In genomic region chr8:122354157-122354556, GRCm38 (mm10) we compare ENCODE assay signal across 23 mouse cellular contexts. TPM values are rescaled to one million over a fixed set of nuclear protein-coding genes. Genes with fewer than 3 reads are reported as not detected.
A peak's percentile ranks its signal among the peaks of the same experiment; 100 is the strongest.
DNase-seq lines count a peak whose midpoint lies in the region; ATAC-seq and TF ChIP-seq lines count a peak whose summit lies in the region.
"Had no signal": no experiment of that assay in that cellular context is flagged by ENCODE, and none has a peak within 500 bp of the region (broad histone marks: within the 10 kb centered on the region; RNA-seq: fewer than 3 reads in every experiment).

No protein-coding gene starts in this region.

- H3K27me3 ChIP-seq in limb, embryonic 15.5 days: peaks cover 28% of the 10 kb centered on the region; the same call in 1 of the 2 replicates

- no peak for TF ChIP-seq CTCF in left cerebral cortex, adult 2 months (IDR thresholded peaks at IDR 0.05)
- no peak for TF ChIP-seq CTCF in lung, adult 2 months (IDR thresholded peaks at IDR 0.05; ENCODE audit: insufficient read depth, low read length)

- DNase-seq in kidney, postnatal 14 days: peak; percentile 58
- no peak for DNase-seq in kidney, adult 8-10 months
- DNase-seq in left cerebral cortex, adult 2 months (ENCODE audit: extremely low spot score in 1 of 2, low spot score in 2 of 2): no peak
- DNase-seq in left cerebral cortex, adult 9 months (ENCODE audit: low spot score in 2 of 2): no peak
- DNase-seq in lung, postnatal 10 days: peak; percentile 64
- DNase-seq in lung, adult 2 months: no peak
- DNase-seq in layer of hippocampus, postnatal 10 days (ENCODE audit: low spot score in 2 of 2): no peak
- DNase-seq: adrenal gland, adult 2 months; adrenal gland, postnatal 25 days; cerebellum, adult 18-20 months; cerebellum, adult 9-11 months; cerebellum, postnatal 36 days; gastrocnemius, postnatal 36 days; heart, adult 11 months; heart, postnatal 14 days had no signal

- no peaks in the 10 kb centered on the region for H3K36me3 ChIP-seq in limb, embryonic 15.5 days
- H3K36me3 ChIP-seq: forebrain, embryonic 15.5 days; heart, embryonic 10.5 days had no signal

- H3K9me3 ChIP-seq in limb, embryonic 15.5 days: no peaks in the 10 kb centered on the region
- H3K9me3 ChIP-seq: forebrain, embryonic 15.5 days; heart, embryonic 10.5 days had no signal

- H3K4me1 ChIP-seq in lung, adult 2 months (ENCODE audit: control insufficient read depth, insufficient read depth, low read length): no peaks in the 10 kb centered on the region; the same call in 1 of the 2 replicates
- peaks cover 10% of the 10 kb centered on the region; the same call in 1 of the 2 replicates for H3K4me1 ChIP-seq in limb, embryonic 15.5 days

- no peak overlapping the region for H3K4me2 ChIP-seq in limb, embryonic 15.5 days
- H3K4me2 ChIP-seq: forebrain, embryonic 15.5 days had no signal

- no peak overlapping the region for H3K4me3 ChIP-seq in left cerebral cortex, adult 2 months
- H3K4me3 ChIP-seq in lung, adult 2 months (replicated peaks; ENCODE audit: extremely low read depth, low read depth, low read length): no peak overlapping the region
- no peak overlapping the region for H3K4me3 ChIP-seq in limb, embryonic 15.5 days
- H3K4me3 ChIP-seq: forebrain, embryonic 15.5 days; heart, embryonic 10.5 days had no signal

- no peak overlapping the region for H3K9ac ChIP-seq in limb, embryonic 15.5 days
- H3K9ac ChIP-seq: forebrain, embryonic 15.5 days had no signal

- peak overlapping the region; percentile 32; the same call in 1 of the 2 replicates for H3K27ac ChIP-seq in left cerebral cortex, adult 2 months
- peak overlapping the region; percentile 63 for H3K27ac ChIP-seq in limb, embryonic 15.5 days
- H3K27ac ChIP-seq: forebrain, embryonic 15.5 days; heart, embryonic 10.5 days had no signal

- 61% methylated on average over 8 of the region's 8 CpGs for WGBS in lung, adult 2 months
- WGBS in limb, embryonic 15.5 days: 87% methylated on average over 8 of the region's 8 CpGs

- intact Hi-C loops in left cerebral cortex, adult 2 months (cut with DNase I): no loop called here

- TF ChIP-seq POLR2A in lung, adult 2 months (IDR thresholded peaks at IDR 0.05; ENCODE audit: borderline replicate concordance, extremely low read depth, low read depth, low read length): no peak

- ATAC-seq in limb, embryonic 15.5 days (ENCODE audit: insufficient number of reproducible peaks, low FRiP score, low TSS enrichment, low read depth): no peak
- ATAC-seq: forebrain, embryonic 15.5 days had no signal

RNA-seq across cellular contexts. Expression of gene Trhr2, which starts 6.4 kb away (rescaled TPM):
- total RNA-seq in left cerebral cortex, adult 2 months (2021): 10 to 100 TPM in 1 of 2 experiments, 1 to 10 TPM in 1; 7.1 to 11.4 TPM
- polyA plus RNA-seq in lung, adult 2 months (2012; rRNA removed): not detected in 2 replicates
- polyA plus RNA-seq in limb, embryonic 15.5 days (2015; fragmentation: Nextera tagmentation; extraction: Ambion mirVana): 0.12 and 0.14 TPM in 2 replicates
- total RNA-seq in layer of hippocampus, postnatal 10 days (2021): 1 to 10 TPM in 1 of 2 experiments, under 1 TPM in 1; 0.83 to 1.3 TPM
- total RNA-seq: adrenal gland, adult 2 months; adrenal gland, postnatal 25 days; ES-E14; gastrocnemius, adult 8-10 months; gastrocnemius, postnatal 36 days; heart, postnatal 14 days; hematopoietic stem cell, adult 5-6 weeks had no signal
- polyA plus RNA-seq: adrenal gland, adult 2 months; forebrain, embryonic 11.5 days; forebrain, embryonic 15.5 days; heart, embryonic 10.5 days; heart, embryonic 14.5 days had no signal

RNA-seq across cellular contexts. Expression of gene Zc3h18, which starts 22.3 kb away (rescaled TPM):
- total RNA-seq in left cerebral cortex, adult 2 months (2021): 10 to 100 TPM; 42.3 to 45.0 TPM
- 26.8 and 29.1 TPM in 2 replicates for polyA plus RNA-seq in lung, adult 2 months (2012; rRNA removed)
- polyA plus RNA-seq in limb, embryonic 15.5 days (2015; fragmentation: Nextera tagmentation; extraction: Ambion mirVana): 46.8 and 47.5 TPM in 2 replicates
- total RNA-seq in layer of hippocampus, postnatal 10 days (2021): 10 to 100 TPM; 37.4 TPM

Comparison
In these comparisons a context has a peak if more than half of its experiments do, and no peak if none do; other contexts are left out.
1. DNase-seq: peak in kidney, postnatal 14 days (single experiment) and lung, postnatal 10 days (single experiment); none in kidney, adult 8-10 months (0 of 2), left cerebral cortex, adult 2 months (0 of 2), left cerebral cortex, adult 9 months (0 of 2), lung, adult 2 months (single experiment) and layer of hippocampus, postnatal 10 days (0 of 2).